Mouse (Mus musculus) right cerebral cortex, adult 18-20 months (tissue): ENCODE data around the gene Ankrd34b.

Experiments used
- DNase-seq: peaks from one replicate; pipeline ENCODE4 v3.0.0; 2022; ENCODE audit warnings: mixed read lengths

Gene Ankrd34b

DNA sequence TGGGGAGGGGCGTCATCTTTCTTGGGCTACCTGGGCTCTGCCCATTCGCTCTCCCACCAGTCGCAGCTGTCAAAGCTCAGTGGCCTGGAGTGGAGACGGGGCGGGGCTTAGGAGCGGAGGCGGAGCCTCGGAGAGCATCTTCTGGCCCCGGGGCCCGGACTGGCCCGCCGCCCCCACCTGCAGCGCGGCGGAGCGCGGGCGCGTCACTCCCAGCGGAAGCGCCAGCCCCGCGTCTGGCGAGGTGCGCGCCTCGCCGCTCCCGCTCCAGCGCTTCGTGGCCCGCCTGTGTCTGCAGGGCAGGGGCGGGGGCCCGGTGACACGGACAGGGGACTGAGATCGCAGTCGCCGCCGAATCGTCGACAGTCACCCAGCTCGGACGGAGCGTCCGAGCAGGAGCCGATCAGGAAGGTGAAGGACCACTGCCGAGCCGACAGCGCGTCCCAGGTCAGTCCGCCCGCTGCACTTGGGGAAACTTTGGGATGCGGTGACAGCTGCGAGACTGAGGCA lies at the start of gene Ankrd34b:
Gene Ankrd34b, plus strand, starts transcription at position 139 of the 507 bp plus-strand sequence.
- peak; percentile 82 for DNase-seq

DNA sequence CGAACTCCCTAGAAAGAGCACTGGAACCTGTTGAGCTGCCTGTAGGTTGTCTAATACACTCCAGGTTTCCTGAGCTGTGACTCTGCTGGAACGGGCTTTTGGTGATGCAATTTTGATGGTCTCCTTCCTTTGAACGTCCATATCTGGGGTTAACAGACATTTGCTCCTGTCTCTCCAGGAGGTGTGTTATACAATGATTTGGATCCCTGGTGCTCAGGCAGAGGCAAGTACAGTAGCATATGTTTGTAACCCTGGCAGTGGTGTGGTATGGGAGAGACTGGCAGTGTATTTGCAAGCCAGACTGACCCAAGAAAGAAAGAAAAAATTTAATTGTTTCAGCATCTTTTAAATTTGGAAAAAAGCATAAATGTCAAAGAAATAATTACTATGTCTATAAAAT lies 38.3 kb upstream of the Ankrd34b start:
- DNase-seq = no peak

DNA sequence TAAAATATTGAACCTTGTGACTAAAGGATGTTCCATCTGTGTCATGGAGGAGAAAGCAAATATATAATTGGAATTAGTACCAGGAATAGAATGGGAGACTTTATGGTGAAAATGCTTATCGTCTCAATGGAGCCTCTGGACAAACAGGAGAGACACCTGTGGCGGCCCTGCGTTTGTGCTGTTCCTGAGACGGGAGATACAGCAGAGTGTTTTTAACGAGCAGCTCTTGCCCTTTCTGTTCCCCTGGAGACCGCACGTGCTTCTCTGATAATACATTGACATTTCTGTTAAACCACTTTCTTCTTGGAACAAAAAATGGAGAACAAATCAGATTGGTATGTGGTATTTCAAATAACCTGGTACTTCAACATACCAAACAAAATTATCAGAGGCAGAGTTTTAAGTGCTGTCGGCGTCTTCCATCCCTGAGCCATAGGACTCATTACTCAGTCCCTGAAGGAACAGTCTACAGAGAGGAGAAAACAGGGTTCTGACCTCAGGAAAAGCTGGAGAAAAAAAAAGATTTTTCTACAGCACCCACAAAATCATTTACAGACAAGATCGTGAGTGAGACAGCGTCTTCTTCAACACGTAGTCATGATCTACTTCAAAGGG lies 32.5 kb upstream of the Ankrd34b start:
- DNase-seq = no peak

DNA sequence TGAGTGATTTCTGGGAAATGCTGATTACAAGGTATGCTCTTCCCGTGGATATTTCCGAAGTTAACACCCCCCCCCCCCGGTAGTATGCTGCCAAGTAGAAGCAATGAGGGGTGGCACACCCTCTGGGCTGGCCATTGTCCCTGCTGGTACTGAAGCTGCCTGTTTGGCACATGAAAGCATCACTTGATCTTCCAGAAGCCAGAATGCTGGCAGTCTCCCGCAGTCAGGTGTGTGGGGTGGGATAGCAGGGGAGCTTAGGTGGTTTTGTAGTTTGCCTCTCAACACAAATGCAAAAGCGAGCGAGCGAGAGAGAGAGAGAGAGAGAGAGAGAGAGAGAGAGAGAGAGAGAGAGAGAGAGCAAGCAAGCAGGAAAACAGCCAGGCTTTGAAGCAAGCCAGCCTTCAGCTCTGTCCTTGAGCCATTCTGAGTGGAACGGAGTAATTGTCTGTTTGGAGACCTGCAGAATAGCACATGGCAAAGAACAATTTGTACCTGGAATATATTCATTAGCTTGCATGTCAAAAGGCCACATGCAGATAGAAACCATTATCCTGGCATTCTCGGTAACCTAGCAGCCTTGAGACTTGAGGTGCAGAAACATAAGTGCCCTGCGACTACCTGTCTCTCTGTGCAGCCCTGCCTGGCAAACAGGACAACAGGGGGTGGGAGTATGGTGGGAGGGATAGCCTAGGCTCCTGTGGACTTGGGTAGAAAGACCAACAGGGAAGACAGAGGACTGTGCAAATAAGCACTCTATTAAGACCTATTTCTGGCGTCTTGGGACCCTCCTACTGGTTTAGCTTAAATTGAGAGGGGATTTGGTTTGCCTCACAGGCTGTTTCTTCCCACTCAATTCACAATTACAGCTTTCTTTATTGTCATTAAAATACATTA lies 27.0 kb upstream of the Ankrd34b start:
- DNase-seq = no peak

DNA sequence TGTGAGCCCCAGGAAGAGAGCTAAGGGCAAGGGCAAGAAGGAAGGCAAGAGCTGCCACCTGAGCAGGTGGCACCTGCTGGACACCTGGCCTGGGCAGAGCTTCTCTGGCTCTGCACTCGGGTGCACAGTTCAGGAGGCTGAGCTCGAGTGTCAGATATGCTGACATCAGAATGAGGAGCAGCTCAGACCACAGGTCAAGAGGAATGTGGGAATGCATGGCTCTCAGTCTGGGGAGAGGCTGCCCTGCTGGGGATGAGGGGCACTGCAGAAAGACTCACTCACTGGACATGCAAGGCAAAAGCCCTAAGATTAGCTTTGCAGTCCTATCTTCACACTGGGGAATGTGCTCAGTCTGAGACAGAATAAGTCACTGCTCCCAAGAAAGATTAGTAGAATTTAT lies 23.6 kb upstream of the Ankrd34b start:
- no peak for DNase-seq

DNA sequence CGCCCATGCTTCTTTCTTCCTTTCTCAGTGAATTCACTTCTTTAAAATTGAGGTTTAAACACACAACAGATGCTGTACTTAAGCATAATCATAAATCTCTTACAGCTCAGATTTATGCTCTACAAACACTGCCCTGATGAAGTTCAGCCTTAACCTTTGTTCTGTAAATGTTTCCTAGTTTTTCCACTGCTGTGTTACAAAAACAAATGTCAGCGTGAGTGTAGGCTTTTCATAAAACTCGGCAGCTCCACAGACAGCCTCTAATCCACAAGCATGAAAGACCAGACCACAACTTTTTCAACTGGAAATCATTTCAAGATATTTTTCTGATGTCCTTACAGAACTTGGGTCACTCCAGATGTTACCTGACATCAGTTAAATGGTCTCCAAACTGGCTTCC lies 22.2 kb upstream of the Ankrd34b start:
- no peak for DNase-seq

DNA sequence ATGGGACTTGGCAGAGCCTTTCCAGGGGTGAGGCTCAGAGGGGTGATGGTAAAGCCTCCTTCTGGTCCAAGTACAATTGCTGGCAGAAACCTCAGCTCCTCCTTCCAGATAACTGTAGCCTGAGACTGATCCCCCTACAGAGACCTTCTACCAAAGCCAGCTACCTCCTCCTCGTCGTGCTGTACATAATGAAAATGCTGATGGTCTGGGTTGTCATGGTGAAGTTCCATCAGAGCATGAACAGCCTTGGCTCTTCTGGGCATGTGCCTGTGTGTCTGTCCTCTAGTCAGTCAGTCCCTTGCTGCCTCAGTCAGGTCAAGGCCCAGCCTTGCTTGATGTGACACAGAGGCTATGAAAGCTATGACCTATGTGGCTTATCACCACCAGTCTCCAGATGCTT lies 15.2 kb upstream of the Ankrd34b start:
- no peak for DNase-seq

DNA sequence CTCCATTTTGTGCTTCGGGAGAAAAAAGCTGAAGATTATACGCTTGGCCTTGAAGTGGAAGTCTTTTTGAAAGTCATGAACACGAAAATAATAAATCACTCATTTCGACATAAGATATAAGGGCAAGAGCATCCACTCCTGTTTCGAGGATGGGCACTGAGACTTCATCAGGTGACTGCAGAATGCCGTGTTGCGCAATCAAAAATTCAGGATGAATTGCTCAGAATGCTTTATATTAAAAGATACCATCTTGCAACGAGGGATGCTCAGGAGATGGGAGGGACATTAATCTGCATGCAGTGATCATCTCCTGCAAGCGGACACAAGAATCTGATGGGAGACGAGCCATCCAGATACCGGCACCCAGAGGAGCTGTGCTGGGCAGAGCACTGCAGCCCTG lies 6.1 kb upstream of the Ankrd34b start:
- DNase-seq = no peak

DNA sequence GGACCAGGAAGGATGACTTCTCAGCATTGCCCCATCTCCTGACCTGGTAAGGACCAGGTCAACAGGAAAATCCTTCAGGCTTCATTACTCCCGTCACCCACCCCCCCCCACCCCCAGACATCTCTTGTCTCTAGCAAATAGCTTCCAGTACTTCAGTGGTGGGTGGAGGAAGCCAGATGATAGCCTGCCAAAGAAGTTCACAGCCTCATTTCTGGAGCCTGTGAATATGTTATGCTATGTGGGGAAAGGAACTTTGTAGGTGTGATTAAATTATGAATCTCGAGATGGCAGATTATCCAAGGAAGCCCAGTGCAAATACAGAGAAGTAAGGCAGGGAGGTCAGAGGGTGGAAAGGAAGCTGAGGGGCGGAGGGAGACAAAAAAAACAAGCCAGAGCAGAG lies 2.0 kb upstream of the Ankrd34b start:
- DNase-seq = peak; percentile 24

DNA sequence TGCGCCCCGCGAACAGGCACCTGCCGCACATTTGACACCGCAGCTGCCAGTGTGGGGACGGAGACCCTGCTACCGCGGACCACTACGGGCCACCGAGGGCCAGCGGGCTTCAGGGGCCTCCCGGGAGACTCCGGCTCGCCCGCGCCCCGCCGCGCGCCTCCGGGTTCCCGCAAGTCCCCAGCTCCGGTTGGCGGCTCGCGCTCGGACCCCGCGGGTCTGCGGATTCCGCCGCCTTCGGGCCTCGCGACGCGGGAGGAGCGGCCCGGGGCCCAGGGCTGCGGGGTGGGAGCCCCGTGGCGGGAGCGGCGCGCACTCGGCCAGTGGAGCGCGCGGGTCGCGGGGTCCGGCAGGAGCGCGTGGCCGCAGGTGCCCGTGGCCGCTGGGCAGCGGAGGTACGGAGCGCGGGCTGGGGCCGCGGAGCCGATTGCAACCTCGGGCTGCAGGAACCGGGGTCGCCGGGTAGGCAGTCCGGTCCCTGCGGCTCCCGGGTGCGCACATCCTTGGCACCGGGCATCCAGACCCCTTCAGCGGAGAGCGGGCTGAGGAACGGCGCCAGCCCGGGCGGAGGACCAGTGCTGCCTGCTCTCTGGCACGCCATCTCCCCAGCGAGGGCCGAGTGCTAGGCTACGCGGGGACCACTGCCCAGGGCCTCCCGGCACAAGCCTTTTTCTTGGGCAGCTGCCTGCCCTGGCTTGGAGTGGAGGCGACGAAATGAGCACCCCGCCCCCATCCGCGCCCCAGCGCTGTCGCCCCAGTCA lies 777 bp downstream of the Ankrd34b start:
- peak; percentile 23 for DNase-seq

DNA sequence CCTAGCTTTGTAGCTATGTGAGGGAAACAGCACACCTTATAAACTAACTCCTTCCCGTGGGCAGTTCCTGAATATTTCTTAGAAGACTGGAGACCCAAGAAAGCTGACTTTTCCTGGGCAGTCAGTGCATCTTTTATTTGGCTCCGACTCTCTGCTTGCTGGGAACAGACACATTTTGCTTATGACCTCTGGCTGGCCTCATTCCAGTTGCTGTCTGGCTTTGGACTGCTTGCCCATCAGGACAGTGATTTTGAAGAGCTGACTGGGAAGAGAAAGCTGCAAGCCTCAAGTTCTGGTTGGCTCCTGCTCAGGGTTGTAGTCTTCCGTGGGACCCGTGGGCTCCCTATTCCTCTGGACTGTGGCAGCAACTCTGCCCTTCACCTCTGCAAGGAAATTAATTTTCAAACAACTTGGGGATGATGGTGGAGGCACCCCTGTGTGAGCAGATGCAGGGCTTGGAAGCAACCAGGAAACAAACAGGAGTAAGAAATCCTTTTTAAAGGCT lies 1.7 kb downstream of the Ankrd34b start:
- DNase-seq = no peak

DNA sequence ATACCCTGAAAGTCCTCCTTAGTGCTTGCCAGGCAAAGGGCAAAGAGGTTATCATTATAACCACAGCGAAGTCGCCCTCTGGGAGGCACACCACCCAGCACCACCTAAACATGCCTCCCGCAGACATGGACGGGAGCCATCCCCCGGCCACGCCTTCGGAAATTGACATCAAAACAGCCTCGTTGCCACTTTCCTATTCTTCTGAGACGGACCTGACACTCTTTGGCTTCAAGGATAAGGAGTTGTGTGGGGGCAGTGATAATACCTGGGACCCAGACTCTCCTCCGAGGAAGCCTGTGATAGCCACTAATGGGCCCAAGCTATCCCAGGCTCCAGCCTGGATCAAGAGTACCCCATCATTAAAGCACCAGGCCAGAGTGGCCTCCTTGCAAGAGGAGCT lies 13.0 kb downstream of the Ankrd34b start:
- no peak for DNase-seq

DNA sequence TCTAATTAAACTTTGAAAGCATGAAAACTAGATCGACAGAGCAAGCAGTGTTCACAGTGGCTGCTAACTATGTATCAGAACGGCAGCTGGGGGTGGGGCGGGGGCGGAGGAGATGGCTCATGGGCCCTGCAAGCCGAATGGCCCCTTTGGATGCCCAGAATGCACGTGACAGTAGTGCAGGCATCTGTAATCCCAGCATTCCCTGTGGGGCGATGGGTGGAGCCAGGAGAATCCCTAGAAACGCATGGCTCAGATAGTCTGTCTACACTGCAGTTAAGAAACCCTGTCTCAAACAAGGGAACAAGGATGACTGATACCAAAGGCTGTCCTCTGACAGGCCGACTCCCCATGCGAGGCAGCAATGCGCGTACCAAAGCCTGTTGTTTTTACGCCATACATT lies 14.6 kb downstream of the Ankrd34b start:
- DNase-seq = no peak

DNA sequence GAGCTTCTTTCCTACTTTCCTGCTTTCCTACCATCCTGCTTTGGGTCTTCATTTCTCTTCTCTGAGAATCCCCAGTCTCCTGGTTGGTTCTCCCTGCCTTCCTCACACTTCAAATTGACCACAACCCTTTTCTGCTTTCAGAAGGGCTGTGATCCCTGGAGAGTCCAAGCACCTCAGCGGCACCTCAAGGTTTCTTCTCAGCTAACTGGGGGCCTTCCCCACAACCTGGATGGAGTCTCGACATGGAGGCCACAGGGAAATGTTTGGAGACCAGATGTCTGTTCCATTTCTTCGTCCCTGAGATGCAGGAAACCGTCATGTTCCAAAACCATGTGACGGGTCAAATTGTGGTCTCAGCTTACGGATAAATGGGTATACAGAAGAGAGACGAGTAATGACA lies 21.2 kb downstream of the Ankrd34b start:
- DNase-seq = no peak

DNA sequence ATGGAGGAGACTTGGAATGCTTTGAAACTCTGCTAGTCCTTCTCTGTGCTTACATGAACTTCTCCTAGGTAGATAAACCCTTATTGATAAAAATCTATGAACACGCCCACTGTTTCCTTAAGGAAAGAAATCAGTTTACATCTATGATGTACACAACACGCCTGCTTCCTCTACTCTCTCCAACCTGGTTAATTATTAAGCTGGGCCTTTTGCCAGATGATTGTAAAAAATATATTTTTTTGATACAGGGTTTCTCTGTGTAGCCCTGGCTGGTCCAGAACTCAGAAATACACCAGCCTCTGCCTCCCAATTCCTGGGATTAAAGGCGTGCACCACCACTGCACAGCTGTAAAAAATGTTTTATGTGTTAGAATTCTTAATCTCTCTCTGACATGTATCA lies 39.0 kb downstream of the Ankrd34b start:
- no peak for DNase-seq

DNA sequence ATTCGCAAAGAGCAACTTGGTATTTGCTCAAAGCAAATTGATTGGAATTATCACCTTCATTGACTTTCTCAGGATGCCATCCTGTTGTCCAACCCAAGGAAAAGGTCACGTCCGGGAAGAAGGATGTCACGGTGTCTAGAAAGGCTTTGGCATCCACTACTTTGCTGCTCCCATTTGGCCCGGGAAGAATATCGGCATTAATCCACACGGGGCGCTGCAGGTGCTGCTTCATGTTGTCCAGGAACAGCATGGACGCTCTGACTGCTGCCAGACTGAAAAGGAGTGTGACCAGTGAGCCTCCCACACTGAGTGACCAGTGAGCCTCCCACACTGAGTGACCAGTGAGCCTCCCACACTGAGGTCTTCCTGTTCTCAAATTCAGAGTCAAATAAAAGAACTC lies 42.2 kb downstream of the Ankrd34b start:
- DNase-seq = no peak

DNA sequence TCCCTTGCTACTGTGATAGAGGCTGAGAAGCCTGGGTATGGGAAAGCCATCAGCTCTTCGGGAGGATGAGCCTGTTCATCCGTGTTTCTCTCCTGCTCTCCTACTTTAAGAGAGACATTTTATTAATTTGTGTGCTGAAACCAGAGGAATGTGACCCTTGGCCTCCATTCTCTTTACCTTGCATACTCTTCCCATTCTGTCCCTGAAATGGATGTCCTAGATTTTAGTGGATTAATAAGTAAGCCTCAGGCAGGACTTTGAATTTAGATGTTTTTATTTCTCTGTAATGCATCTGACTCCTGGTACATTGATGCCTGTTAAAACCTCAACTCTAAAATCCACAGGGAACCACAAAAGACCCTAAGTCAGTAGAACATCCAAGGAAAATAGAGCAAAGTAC lies 43.7 kb downstream of the Ankrd34b start:
- DNase-seq = no peak

DNA sequence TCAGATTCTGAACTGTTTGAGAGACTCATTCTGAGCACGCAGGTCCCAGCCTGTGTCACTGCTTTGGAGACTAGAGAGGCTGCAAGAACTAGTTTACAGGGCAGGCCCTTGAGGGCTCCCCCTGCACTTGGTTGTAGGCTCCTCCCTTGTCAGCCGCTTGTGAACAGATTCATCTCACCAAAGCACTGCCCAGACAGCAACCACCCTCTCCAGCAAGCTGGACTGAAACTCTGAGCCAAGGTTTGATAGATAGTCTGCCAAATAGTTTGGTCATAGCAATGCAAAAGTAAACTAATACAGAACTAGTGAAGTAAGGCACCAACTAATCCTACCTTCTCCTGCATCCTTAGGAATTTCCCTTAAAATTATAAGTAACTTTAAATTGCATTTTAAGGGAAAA lies 44.5 kb downstream of the Ankrd34b start:
- DNase-seq = no peak

DNA sequence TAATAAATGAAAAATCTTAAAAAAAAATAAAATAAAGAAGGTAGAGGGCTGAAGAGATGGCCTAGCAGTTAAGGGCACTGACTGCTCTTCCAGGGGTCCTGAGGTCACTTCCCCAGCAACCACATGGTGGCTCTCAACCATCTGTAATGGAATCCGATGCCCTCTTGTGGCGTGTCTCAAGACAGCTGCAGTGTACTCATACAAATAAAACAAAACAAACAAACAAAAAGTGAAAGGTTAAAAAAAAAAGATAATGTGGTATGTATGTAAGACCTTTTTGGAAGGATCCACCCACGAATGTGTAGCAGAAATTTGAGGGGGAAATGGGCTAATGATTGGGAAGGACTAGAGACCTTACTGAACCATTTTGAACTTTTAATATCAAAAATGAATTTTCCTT lies 57.7 kb downstream of the Ankrd34b start:
- DNase-seq = peak; percentile 46

DNA sequence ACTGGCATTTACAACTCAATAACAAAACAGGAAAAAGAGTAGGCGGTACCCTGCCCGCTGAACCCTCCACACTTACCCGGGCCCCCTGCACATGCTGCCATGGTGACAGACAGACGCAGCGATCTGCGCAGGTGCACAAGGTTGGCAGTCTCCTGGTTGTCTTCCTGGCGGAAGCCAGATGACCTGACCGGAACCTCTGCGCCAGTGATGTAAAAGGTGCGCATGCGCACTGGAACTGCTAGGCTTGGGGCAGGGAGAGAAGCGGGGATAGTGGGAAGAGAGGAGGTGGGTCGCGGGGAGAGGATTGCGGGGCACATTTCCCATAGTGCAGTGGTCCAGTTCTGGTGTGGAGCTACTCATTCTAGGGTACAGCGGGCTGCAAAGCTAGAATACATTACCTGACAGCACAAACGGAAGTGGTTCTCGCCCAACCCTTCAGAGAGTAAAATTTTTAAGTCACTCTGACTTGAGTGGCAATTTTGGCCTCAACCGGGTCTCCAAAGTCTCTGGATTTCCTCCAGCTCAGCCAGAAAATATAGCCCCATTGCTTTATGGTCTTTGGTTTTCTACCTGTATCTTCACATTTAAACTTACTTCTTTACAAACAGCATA lies 58.3 kb downstream of the Ankrd34b start, which contains the start of gene Fam151b:
Gene Fam151b, minus strand, starts transcription at position 164 of the 612 bp plus-strand sequence.
- peak; percentile 94 for DNase-seq

DNA sequence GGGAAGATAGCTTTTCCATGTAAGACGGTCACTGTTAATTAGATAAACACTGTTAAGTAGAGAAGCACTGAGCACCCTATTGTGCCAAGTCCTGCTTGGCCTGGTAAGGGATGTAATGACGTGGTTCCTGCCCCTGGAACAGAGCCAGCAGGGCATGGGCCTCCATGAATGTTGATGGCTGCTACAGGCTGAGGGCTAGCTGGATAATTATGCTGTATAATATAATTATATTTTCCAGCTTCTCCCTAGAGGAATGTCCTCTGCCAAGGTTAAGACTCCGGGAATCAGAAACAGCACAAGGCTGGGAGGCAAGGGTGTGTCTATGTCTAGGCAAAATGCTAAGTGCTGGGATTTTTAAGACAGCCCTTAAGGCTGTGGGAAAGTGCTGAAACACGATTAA lies 65.1 kb downstream of the Ankrd34b start:
- no peak for DNase-seq
